15 mouse cellular contexts compared by ENCODE assay signal in the genomic region with DNA sequence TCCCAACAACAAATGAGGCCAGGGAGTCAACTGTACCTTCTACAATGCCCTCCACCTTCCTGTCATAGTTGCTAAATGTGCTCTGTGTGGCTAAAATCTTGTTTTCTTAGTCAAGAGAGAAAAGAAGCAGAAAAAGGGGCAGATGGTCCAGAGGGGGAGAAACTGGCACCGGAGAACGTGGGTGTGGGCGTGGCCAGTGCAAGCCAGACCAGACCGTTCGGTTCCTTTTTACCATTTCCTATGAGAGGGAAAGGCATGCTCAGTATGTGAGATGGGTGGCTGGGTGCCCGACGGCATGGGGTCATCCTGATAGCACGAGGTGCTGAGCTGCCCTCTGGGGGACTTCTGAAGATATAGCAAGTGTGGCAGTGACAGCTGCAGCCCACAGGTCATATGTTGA. TPM values are rescaled to one million over a fixed set of nuclear protein-coding genes. Genes with fewer than 3 reads are reported as not detected.
A peak's percentile ranks its signal among the peaks of the same experiment; 100 is the strongest.
DNase-seq lines count a peak whose midpoint lies in the region; ATAC-seq lines count a peak whose summit lies in the region.
"Had no signal": no experiment of that assay in that cellular context is flagged by ENCODE, and none has a peak within 500 bp of the region (broad histone marks: within the 10 kb centered on the region; RNA-seq: fewer than 3 reads in every experiment).

No protein-coding gene starts in this region.

- peak; percentile 49 for DNase-seq in cerebellum, adult 18-20 months
- DNase-seq in heart, postnatal 4 days = peak; percentile 29
- DNase-seq in heart, postnatal 25 days (ENCODE audit: low spot score) = no peak
- DNase-seq in Muller cell, postnatal 12 days (ENCODE audit: inconsistent ontology term) = peak; percentile 64
- peak; percentile 53 to 64 for DNase-seq in left cerebral cortex, postnatal 14 days (ENCODE audit: low spot score in 2 of 2)
- DNase-seq in embryo, embryonic 9.5 days (ENCODE audit: extremely low spot score) = no peak
- no peak for DNase-seq in gastrocnemius, postnatal 36 days
- DNase-seq: adrenal gland, adult 8-10 months; gastrocnemius, postnatal 25 days; heart, postnatal 10 days; lung, adult 18-20 months had no signal

- ATAC-seq in cerebellum, adult (ENCODE audit: insufficient number of reproducible peaks, low FRiP score, low TSS enrichment) = no peak
- ATAC-seq: hindbrain, embryonic 16.5 days; midbrain, embryonic 16.5 days had no signal

- intact Hi-C loops in heart, postnatal 25 days (cut with DNase I) = no loop called here
- intact Hi-C loops in left cerebral cortex, postnatal 14 days (cut with DNase I) = no loop called here
- intact Hi-C loops in gastrocnemius, postnatal 36 days (cut with DNase I) = no loop called here

RNA-seq across cellular contexts. Expression of a gene that starts 9.1 kb away (rescaled TPM):
- total RNA-seq in heart, postnatal 4 days (2021) = 1 to 10 TPM; 4.7 to 5.2 TPM
- total RNA-seq in heart, postnatal 25 days (2021) = 1 to 10 TPM; 1.5 to 2.4 TPM
- 100 to 1,000 TPM; 365 to 381 TPM for total RNA-seq in left cerebral cortex, postnatal 14 days (2021)
- total RNA-seq in gastrocnemius, postnatal 36 days (2021) = 1 to 10 TPM in 1 of 2 experiments, under 1 TPM in 1; 0.26 to 1.4 TPM

RNA-seq across cellular contexts. Expression of a gene that starts 46.2 kb away (rescaled TPM):
- total RNA-seq in heart, postnatal 4 days (2021) = not detected
- total RNA-seq in heart, postnatal 25 days (2021) = not detected
- total RNA-seq in left cerebral cortex, postnatal 14 days (2021) = under 1 TPM in 1 of 2 experiments, not detected in 1; 0.24 TPM
- not detected for total RNA-seq in gastrocnemius, postnatal 36 days (2021)
- total RNA-seq: adrenal gland, adult 8-10 months; gastrocnemius, postnatal 25 days; heart, postnatal 10 days; layer of hippocampus, postnatal 14 days had no signal

RNA-seq across cellular contexts. Expression of a gene that starts 49.3 kb away (rescaled TPM):
- total RNA-seq in heart, postnatal 4 days (2021) = under 1 TPM; 0.21 to 0.61 TPM
- under 1 TPM; 0.06 to 0.16 TPM for total RNA-seq in heart, postnatal 25 days (2021)
- total RNA-seq in left cerebral cortex, postnatal 14 days (2021) = 10 to 100 TPM; 61.7 to 74.6 TPM
- total RNA-seq in gastrocnemius, postnatal 36 days (2021) = 10 to 100 TPM; 72.7 to 86.8 TPM

Comparison
In these comparisons a context has a peak if more than half of its experiments do, and no peak if none do; other contexts are left out.
1. DNase-seq: peak in cerebellum, adult 18-20 months (2 of 2), heart, postnatal 4 days (single experiment), Muller cell, postnatal 12 days (single experiment) and left cerebral cortex, postnatal 14 days (2 of 2); none in heart, postnatal 25 days (single experiment), embryo, embryonic 9.5 days (single experiment) and gastrocnemius, postnatal 36 days (0 of 2).
2. RNA of a gene that starts 9.1 kb away (total RNA-seq): 365 to 381 TPM in left cerebral cortex, postnatal 14 days; 4.7 to 5.2 TPM in heart, postnatal 4 days, 1.5 to 2.4 TPM in heart, postnatal 25 days and 0.26 to 1.4 TPM in gastrocnemius, postnatal 36 days; every median in the first group is over 10 times any median in the second.
3. RNA of a gene that starts 49.3 kb away (total RNA-seq): 72.7 to 86.8 TPM in gastrocnemius, postnatal 36 days and 61.7 to 74.6 TPM in left cerebral cortex, postnatal 14 days; 0.21 to 0.61 TPM in heart, postnatal 4 days and 0.06 to 0.16 TPM in heart, postnatal 25 days; every median in the first group is over 10 times any median in the second.